Mouse (Mus musculus) erythroblast, embryonic 14.5 days (primary cell): Measurements from ENCODE around the gene Cmc1. TPM values are rescaled to one million over a fixed set of nuclear protein-coding genes. Genes with fewer than 3 reads are reported as not detected.

Experiments used
- H3K27me3 ChIP-seq: 2 replicates; pipeline ENCODE4 v1.6.1; 2012; ENCODE audit warnings: inconsistent platforms; ENCODE audit not compliant: control insufficient read depth
- H3K36me3 ChIP-seq: 2 replicates; pipeline ENCODE4 v1.6.1; 2012; ENCODE audit warnings: mild to moderate bottlenecking, inconsistent platforms; ENCODE audit not compliant: control insufficient read depth
- H3K4me1 ChIP-seq: 2 replicates; pipeline ENCODE4 v1.6.1; 2012; ENCODE audit warnings: inconsistent platforms; ENCODE audit not compliant: control insufficient read depth
- H3K4me3 ChIP-seq: replicated peaks from 2 replicates; pipeline ENCODE3; 2012; ENCODE audit warnings: moderate library complexity, mild to moderate bottlenecking, inconsistent platforms
- H3K9me3 ChIP-seq: 2 replicates; pipeline ENCODE4 v1.6.1; 2012; ENCODE audit warnings: low read length, inconsistent platforms, mixed read lengths; ENCODE audit not compliant: control insufficient read depth
- GATA1 ChIP-seq: IDR thresholded peaks from 2 replicates; pipeline ENCODE4 v1.6.1; 2012; ENCODE audit warnings: low read length, inconsistent platforms, mixed read lengths
- TAL1 ChIP-seq: IDR thresholded peaks from 3 replicates; pipeline ENCODE4 v1.6.1; 2012; ENCODE audit warnings: low read length, inconsistent platforms, mixed read lengths
- polyA plus RNA-seq: library from polyadenylated mRNA; stranded (reverse); fragments of >175 nt; gene quantifications from 2 replicates; pipeline ENCODE4 v1.2.3, GENCODE M21; 2012

The Cmc1 gene
- polyA plus RNA-seq, 1 experiment: 0.16 TPM

DNA sequence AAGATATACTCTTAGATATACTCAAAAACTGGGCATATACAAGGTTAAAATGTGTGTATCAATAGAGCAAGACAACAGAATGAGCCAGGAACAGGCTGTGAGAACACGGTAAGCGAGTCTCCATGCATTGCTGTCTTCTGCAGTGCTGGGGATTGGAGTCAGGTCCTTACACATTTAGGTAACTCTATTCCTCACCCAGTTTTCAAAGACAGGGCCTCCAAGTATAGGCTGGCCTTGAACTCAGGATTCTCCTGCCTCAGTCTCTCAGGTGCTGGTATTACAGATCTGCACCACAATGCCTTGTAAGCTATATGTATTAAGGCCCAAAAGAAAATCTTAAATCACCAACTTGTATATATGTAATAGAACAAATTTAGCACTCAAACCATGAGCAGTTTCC, 49.5 kb downstream of the Cmc1 start:
- H3K9me3 ChIP-seq: no peaks in the 10 kb centered on the region
- no peaks in the 10 kb centered on the region for H3K36me3 ChIP-seq
- no peak for TF ChIP-seq TAL1
- no peak for TF ChIP-seq GATA1
- H3K27me3 ChIP-seq: no peaks in the 10 kb centered on the region
- no peaks in the 10 kb centered on the region for H3K4me1 ChIP-seq
- H3K4me3 ChIP-seq: no peak overlapping the region

DNA sequence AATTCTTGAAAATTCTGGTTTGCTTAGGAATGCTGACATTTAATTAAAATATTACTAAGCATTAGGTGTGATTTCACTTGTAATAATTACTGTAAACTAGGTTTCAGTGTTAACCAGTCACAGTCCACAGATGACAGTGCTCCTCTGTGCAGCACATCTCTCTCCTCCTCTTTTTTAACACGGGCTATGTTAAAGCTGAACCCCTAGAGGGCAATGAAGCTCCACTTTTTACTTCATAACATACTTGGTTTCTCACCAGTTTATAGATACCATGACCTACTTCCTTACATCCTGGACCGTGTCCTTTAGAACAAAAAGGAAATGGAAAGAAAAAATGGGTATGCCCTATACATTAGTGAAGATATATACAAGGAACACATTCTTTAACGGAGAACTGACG, 50.6 kb downstream of the Cmc1 start:
- H3K36me3 ChIP-seq: no peaks in the 10 kb centered on the region
- H3K27me3 ChIP-seq: no peaks in the 10 kb centered on the region
- TF ChIP-seq TAL1: no peak
- H3K4me1 ChIP-seq: no peaks in the 10 kb centered on the region
- H3K4me3 ChIP-seq: no peak overlapping the region
- H3K9me3 ChIP-seq: no peaks in the 10 kb centered on the region

DNA sequence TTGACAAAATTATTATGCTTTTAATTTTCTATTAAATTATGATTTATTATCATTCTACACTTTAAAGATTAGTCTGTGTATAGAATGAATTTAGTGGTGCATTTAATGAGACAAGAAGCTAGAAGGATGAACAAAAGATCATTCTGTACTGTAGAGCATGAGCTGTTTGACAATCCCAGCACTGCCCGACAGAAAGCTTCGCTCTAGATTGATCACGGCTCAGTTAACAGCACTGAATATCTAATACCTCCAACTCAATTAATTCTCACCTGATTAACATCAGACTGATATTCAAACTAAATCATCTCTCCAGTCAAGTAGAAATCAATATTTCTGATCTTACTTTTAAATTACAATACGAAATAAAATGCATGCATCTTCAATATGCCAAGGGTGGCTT, 66.1 kb downstream of the Cmc1 start:
- H3K27me3 ChIP-seq: no peaks in the 10 kb centered on the region
- H3K36me3 ChIP-seq: no peaks in the 10 kb centered on the region
- H3K9me3 ChIP-seq: no peaks in the 10 kb centered on the region
- no peak overlapping the region for H3K4me3 ChIP-seq
- peaks cover 7% of the 10 kb centered on the region for H3K4me1 ChIP-seq
- TF ChIP-seq GATA1: no peak
- no peak for TF ChIP-seq TAL1

DNA sequence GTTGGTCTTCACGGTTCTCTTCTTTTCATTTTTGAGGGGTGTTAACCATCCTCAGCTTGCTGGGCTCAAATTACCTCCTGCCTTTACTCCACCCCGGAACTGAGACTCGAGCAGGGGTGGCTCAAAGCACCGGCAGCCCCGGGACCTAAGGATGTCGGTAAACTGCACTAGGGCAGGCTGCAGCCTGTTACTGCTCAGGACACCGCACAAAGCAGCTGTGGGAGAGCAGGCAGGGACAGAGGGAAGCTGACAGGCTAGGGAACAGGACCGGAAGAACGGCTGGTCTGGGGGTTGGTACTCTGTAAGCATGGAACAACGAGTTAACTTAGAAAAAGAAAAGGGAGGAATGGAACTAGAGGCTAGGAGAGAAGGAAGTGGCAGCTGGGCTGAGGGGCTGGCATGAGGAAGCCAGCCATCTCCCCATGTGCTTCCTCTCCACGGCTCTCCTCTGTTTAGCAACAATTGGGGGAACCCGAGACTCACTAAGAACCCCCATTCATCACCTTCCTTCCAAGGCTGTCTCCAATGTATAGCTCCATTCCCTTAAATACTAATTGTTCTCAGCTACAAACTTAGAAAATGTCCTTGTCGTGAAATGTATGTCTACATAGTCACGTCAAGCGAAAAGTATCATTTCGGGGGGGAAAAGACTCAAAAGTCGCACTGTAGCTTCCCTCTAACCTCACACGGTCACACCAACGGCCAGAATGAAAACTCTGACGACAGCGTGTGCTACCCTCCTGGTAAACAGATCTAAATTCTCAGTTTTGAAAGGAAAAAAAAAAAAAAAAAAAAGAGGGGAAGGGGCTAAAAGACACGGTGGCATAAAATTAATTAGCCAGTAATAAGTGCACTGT, 67.2 kb downstream of the Cmc1 start:
- Histone ChIP-seq H3K27me3 (no peaks in the 10 kb centered on the region), H3K4me1 (peaks cover 7% of the 10 kb centered on the region), H3K36me3 (no peaks in the 10 kb centered on the region), H3K4me3 (peak overlapping the region; percentile 57), H3K9me3 (no peaks in the 10 kb centered on the region)
- TF ChIP-seq TAL1: no peak
- TF ChIP-seq GATA1: no peak

DNA sequence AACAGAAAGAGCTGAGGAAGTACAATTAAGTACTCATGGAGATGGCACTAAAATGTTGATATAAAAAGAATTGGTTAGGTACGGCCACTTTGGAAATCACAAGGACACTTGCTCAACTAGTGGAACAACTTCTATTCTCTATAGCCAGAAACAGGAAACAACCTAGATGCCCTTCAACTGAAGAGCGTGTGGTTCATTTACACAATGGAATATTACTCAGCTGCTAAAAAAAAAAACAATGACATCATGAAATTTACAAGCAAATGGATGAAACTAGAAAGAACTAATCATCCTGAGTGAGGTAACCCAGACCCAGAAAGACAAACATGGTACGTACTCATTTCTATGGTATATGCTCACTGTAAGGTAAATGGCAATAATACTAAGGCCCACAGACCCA, 76.6 kb downstream of the Cmc1 start:
- no peak overlapping the region for H3K4me3 ChIP-seq
- H3K4me1 ChIP-seq: peaks cover 28% of the 10 kb centered on the region
- H3K27me3 ChIP-seq: no peaks in the 10 kb centered on the region
- peaks cover 31% of the 10 kb centered on the region for H3K36me3 ChIP-seq
- TF ChIP-seq GATA1: no peak
- no peak for TF ChIP-seq TAL1
- no peaks in the 10 kb centered on the region for H3K9me3 ChIP-seq

DNA sequence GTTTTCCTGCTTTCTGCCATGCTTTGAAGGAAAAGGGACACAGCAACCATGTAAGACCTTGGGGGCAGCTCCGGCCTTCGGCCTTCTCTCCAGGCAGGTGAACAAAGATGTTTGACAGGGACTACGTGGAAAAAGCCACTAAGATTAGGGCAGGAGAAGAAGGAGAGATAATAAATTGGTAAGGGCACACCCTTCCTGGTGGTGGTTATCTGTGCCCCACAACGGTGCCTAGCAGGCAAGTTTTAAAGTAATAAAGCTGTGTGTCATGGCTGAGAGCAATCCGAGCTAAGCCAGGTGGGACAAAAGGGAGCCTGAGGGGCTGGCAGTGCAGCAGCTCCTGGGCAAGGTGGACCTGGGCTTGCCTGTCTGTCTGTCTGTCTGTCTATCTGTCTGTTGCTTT, 77.9 kb downstream of the Cmc1 start:
- peaks cover 28% of the 10 kb centered on the region for H3K4me1 ChIP-seq
- H3K4me3 ChIP-seq: peak overlapping the region; percentile 31
- no peaks in the 10 kb centered on the region for H3K27me3 ChIP-seq
- peaks cover 43% of the 10 kb centered on the region for H3K36me3 ChIP-seq
- H3K9me3 ChIP-seq: no peaks in the 10 kb centered on the region
- TF ChIP-seq GATA1 (peak; percentile 61), TAL1 (peak; percentile 35; the same call in 2 of the 3 replicates)

DNA sequence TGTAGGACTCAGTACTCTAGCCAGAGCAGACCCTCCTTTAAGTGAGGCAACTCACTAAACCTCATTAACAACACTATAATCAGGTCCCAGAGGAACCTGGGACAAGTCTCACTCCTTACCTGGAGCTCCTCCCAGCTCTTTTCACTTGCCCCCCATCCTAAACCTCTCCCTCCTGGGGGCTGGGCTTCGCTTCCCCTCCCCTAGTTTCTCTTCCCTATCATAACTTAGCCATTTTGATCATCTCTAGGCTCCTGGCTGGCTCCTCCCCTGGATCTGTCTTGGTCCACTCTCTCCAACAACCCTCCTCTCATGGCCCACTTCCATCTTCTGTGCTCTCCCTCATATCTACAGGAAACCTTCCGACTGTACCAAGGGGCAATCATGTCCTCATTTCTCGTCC, 78.6 kb downstream of the Cmc1 start:
- TF ChIP-seq GATA1 (no peak), TAL1 (no peak)
- Histone ChIP-seq H3K36me3 (peaks cover 50% of the 10 kb centered on the region), H3K4me1 (peaks cover 28% of the 10 kb centered on the region), H3K4me3 (no peak overlapping the region), H3K27me3 (no peaks in the 10 kb centered on the region), H3K9me3 (no peaks in the 10 kb centered on the region)

DNA sequence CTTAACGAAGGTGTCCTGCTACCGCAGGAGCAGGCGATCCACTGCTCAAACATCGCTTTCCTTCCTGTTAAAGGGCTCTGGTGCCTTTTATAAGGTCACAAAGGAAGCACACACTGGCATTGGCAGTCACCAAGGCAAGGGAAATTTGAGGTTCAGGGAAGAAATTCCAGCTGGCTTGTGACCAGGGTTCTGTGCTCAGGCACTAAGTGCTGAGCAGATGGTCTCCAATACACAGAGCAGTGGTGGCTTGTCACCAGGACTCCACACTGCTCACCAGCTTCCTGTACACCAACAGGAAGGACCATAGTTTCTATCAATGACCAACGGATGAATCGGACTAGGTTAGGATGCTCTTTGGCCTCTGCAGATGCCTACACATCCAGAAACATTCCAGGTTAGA, 79.5 kb downstream of the Cmc1 start:
- H3K9me3 ChIP-seq: no peaks in the 10 kb centered on the region
- no peaks in the 10 kb centered on the region for H3K27me3 ChIP-seq
- no peak overlapping the region for H3K4me3 ChIP-seq
- peaks cover 59% of the 10 kb centered on the region for H3K36me3 ChIP-seq
- peaks cover 28% of the 10 kb centered on the region for H3K4me1 ChIP-seq
- TF ChIP-seq GATA1 (no peak), TAL1 (no peak)

DNA sequence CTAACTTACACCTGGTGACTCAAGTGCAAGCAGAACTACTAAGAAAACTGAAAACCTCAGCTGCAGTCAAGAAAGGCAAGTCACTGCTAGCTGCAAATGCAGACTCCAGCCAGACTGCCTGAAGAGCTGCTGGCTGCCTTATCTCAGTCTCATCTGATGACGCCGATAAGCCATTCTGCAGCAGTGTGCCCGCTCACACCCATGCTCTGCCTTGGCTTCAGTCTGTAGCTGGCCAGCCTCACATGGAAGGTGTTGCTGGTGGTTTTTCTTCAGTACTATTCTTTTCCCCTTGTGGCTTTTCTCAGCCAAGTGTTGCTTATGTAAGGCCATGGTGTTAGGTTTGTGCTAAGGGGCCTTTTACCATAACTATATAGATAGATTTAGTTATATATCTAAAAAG, 90.9 kb downstream of the Cmc1 start:
- no peaks in the 10 kb centered on the region for H3K4me1 ChIP-seq
- no peaks in the 10 kb centered on the region for H3K9me3 ChIP-seq
- no peak overlapping the region for H3K4me3 ChIP-seq
- H3K27me3 ChIP-seq: no peaks in the 10 kb centered on the region
- peaks cover 73% of the 10 kb centered on the region for H3K36me3 ChIP-seq
- no peak for TF ChIP-seq TAL1

DNA sequence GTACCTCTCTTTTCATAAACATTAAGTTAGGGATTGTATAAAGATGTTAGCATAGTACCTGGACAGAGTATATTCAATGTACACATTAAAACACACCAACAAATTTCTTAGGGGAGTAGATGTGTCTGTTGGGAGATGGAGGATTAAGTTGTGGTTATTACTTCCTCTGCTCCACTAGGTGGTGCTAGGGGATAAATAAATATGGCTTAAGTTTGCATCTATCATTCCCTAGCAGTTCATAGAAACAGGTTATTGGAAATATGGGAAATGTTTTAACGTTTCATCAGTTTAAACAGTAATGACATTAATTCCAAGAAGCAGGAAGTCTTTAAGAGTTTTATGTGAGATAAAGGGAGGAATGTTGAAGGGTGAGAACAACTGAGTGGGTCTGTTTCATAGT, 96.7 kb downstream of the Cmc1 start:
- Histone ChIP-seq H3K4me1 (no peaks in the 10 kb centered on the region), H3K27me3 (no peaks in the 10 kb centered on the region), H3K4me3 (no peak overlapping the region), H3K9me3 (no peaks in the 10 kb centered on the region), H3K36me3 (peaks cover 82% of the 10 kb centered on the region)
- no peak for TF ChIP-seq TAL1
- TF ChIP-seq GATA1: no peak
